In genomic region chr9:51320096-51320495, GRCm38 (mm10) we compare ENCODE assay signal across 19 mouse cellular contexts. TPM values are rescaled to one million over a fixed set of nuclear protein-coding genes. Genes with fewer than 3 reads are reported as not detected.
"Had no signal": no experiment of that assay in that cellular context is flagged by ENCODE, and none has a peak within 500 bp of the region (broad histone marks: within the 10 kb centered on the region; RNA-seq: fewer than 3 reads in every experiment).

No protein-coding gene starts in this region.

- H3K36me3 ChIP-seq: neural tube, embryonic 13.5 days; neural tube, embryonic 15.5 days; stomach, embryonic 15.5 days had no signal

- H3K9ac ChIP-seq: neural tube, embryonic 13.5 days; neural tube, embryonic 15.5 days; stomach, embryonic 15.5 days had no signal

- H3K27ac ChIP-seq: neural tube, embryonic 13.5 days; neural tube, embryonic 15.5 days; stomach, embryonic 15.5 days; stomach, postnatal 0 days had no signal

- H3K4me3 ChIP-seq: neural tube, embryonic 13.5 days; neural tube, embryonic 15.5 days; stomach, embryonic 15.5 days had no signal

- H3K4me1 ChIP-seq: neural tube, embryonic 13.5 days; neural tube, embryonic 15.5 days; stomach, embryonic 15.5 days had no signal

- DNase-seq: retina, postnatal 1 day; right cerebral cortex, adult 18-20 months; right cerebral cortex, postnatal 14 days; right cerebral cortex, postnatal 25 days; right cerebral cortex, postnatal 4 days; spleen, adult 18-20 months; thymus, adult 18-20 months; thymus, adult 2 months; thymus, postnatal 14 days; thymus, postnatal 25 days; thymus, postnatal 36 days; thymus, postnatal 4 days had no signal

- H3K27me3 ChIP-seq: neural tube, embryonic 13.5 days; neural tube, embryonic 15.5 days; stomach, embryonic 15.5 days had no signal

- H3K9me3 ChIP-seq: neural tube, embryonic 13.5 days; neural tube, embryonic 15.5 days; stomach, embryonic 15.5 days had no signal

RNA-seq across cellular contexts. Expression of gene 1810046K07Rik, which starts 8.6 kb away (rescaled TPM):
- total RNA-seq: neutrophil, adult 5-6 weeks had no signal
- polyA plus RNA-seq: neural tube, embryonic 13.5 days; neural tube, embryonic 14.5 days; neural tube, embryonic 15.5 days; urinary bladder, adult 2 months had no signal

RNA-seq across cellular contexts. Expression of gene Colca2, which starts 41.7 kb away (rescaled TPM):
- total RNA-seq: neutrophil, adult 5-6 weeks had no signal
